In genomic region chr4:130109666-130110065, GRCm38 (mm10) we compare ENCODE assay signal across 23 mouse cellular contexts. TPM values are rescaled to one million over a fixed set of nuclear protein-coding genes. Genes with fewer than 3 reads are reported as not detected.
DNase-seq lines count a peak whose midpoint lies in the region; ATAC-seq lines count a peak whose summit lies in the region.
"Had no signal": no experiment of that assay in that cellular context is flagged by ENCODE, and none has a peak within 500 bp of the region (broad histone marks: within the 10 kb centered on the region; RNA-seq: fewer than 3 reads in every experiment).

No protein-coding gene starts in this region.

- no peak overlapping the region for H3K27ac ChIP-seq in intestine, embryonic 16.5 days (ENCODE audit: low read length)
- H3K27ac ChIP-seq in intestine, embryonic 15.5 days, result no peak overlapping the region
- H3K27ac ChIP-seq: stomach, embryonic 15.5 days had no signal

- peak; percentile 54 for DNase-seq in lung, postnatal 14 days
- no peak for DNase-seq in adrenal gland, postnatal 14 days
- DNase-seq in cerebellum, postnatal 4 days (ENCODE audit: low spot score in 2 of 2), result no peak
- DNase-seq: cerebellum, adult 9-10 months; embryo, embryonic 11 days; forebrain, postnatal 0 days; gastrocnemius, postnatal 10 days; kidney, postnatal 10 days; left cerebral cortex, postnatal 4 days; midbrain, embryonic 14.5 days; right cerebral cortex, postnatal 14 days had no signal

- ATAC-seq in intestine, embryonic 16.5 days, result no peak
- no peak for ATAC-seq in intestine, embryonic 15.5 days
- no peak for ATAC-seq in megakaryocyte, adult 5-6 weeks (ENCODE audit: poor library complexity, severe bottlenecking)
- no peak for ATAC-seq in megakaryocyte-erythroid progenitor cell, adult 5-6 weeks (replicated peaks; ENCODE audit: low FRiP score, low TSS enrichment, poor library complexity, severe bottlenecking)
- ATAC-seq: forebrain, postnatal 0 days; hindbrain, embryonic 16.5 days had no signal

- peak overlapping the region; percentile 35; the same call in 1 of the 2 replicates for H3K9ac ChIP-seq in intestine, embryonic 16.5 days (ENCODE audit: low read depth, low read length)
- no peak overlapping the region for H3K9ac ChIP-seq in intestine, embryonic 15.5 days
- H3K9ac ChIP-seq: forebrain, postnatal 0 days; stomach, embryonic 15.5 days had no signal

- H3K4me3 ChIP-seq in intestine, embryonic 16.5 days (ENCODE audit: low read length), result no peak overlapping the region
- no peak overlapping the region for H3K4me3 ChIP-seq in intestine, embryonic 15.5 days (replicated peaks)
- H3K4me3 ChIP-seq in megakaryocyte, embryonic 14.5 days (replicated peaks), result peak overlapping the region; percentile 97
- H3K4me3 ChIP-seq: stomach, embryonic 15.5 days had no signal

- no peak overlapping the region for H3K4me2 ChIP-seq in intestine, embryonic 16.5 days (ENCODE audit: low read depth, low read length)
- H3K4me2 ChIP-seq in intestine, embryonic 15.5 days (replicated peaks), result no peak overlapping the region
- H3K4me2 ChIP-seq: stomach, embryonic 15.5 days had no signal

- no peaks in the 10 kb centered on the region for H3K27me3 ChIP-seq in intestine, embryonic 16.5 days (replicated peaks; ENCODE audit: control insufficient read depth, insufficient read depth, low read length)
- no peaks in the 10 kb centered on the region for H3K27me3 ChIP-seq in intestine, embryonic 15.5 days (replicated peaks)
- H3K27me3 ChIP-seq in megakaryocyte, embryonic 14.5 days (replicated peaks), result no peaks in the 10 kb centered on the region
- H3K27me3 ChIP-seq: stomach, embryonic 15.5 days had no signal

- H3K4me1 ChIP-seq in intestine, embryonic 16.5 days (ENCODE audit: control insufficient read depth, insufficient read depth, low read length), result peaks cover 39% of the 10 kb centered on the region
- peaks cover 22% of the 10 kb centered on the region for H3K4me1 ChIP-seq in intestine, embryonic 15.5 days (replicated peaks)
- peaks cover 80% of the 10 kb centered on the region for H3K4me1 ChIP-seq in megakaryocyte, embryonic 14.5 days

- 81% methylated on average over 9 of the region's 9 CpGs for WGBS in intestine, embryonic 16.5 days
- WGBS in intestine, embryonic 15.5 days, result 80% methylated on average over 9 of the region's 9 CpGs

- no peaks in the 10 kb centered on the region for H3K9me3 ChIP-seq in intestine, embryonic 16.5 days (ENCODE audit: control insufficient read depth, low read length)
- H3K9me3 ChIP-seq in intestine, embryonic 15.5 days, result no peaks in the 10 kb centered on the region
- H3K9me3 ChIP-seq in megakaryocyte, embryonic 14.5 days, result no peaks in the 10 kb centered on the region
- H3K9me3 ChIP-seq: stomach, embryonic 15.5 days had no signal

- no peaks in the 10 kb centered on the region for H3K36me3 ChIP-seq in intestine, embryonic 16.5 days (ENCODE audit: control insufficient read depth, insufficient read depth, low read length)
- H3K36me3 ChIP-seq in intestine, embryonic 15.5 days, result no peaks in the 10 kb centered on the region
- peaks cover 35% of the 10 kb centered on the region for H3K36me3 ChIP-seq in megakaryocyte, embryonic 14.5 days (replicated peaks; ENCODE audit: low read length)
- H3K36me3 ChIP-seq: stomach, embryonic 15.5 days had no signal

RNA-seq across cellular contexts. Expression of gene Pef1, which starts 7.3 kb away (rescaled TPM):
- 81.6 and 81.7 TPM in 2 replicates for polyA plus RNA-seq in intestine, embryonic 16.5 days (2015; fragmentation: Nextera tagmentation; extraction: Ambion mirVana)
- polyA plus RNA-seq in intestine, embryonic 15.5 days (2015; fragmentation: Nextera tagmentation; extraction: Ambion mirVana), result 67.0 and 76.6 TPM in 2 replicates
- polyA plus RNA-seq in megakaryocyte, embryonic 14.5 days (2012; ENCODE audit: insufficient read depth, low replicate concordance), result 27.1 and 33.9 TPM in 2 replicates
- total RNA-seq in megakaryocyte, adult 5-6 weeks (2015), result 53.1 TPM in 2 replicates
- 12.3 and 18.0 TPM in 2 replicates for total RNA-seq in megakaryocyte, adult 5-6 weeks (2017)
- 27.0 and 57.4 TPM in 2 replicates for total RNA-seq in megakaryocyte-erythroid progenitor cell, adult 5-6 weeks (2014; fragmentation: Nextera tagmentation)
- total RNA-seq in megakaryocyte-erythroid progenitor cell, adult 5-6 weeks (2017), result 8.8 and 15.2 TPM in 2 replicates
- 55.1 and 56.9 TPM in 2 replicates for total RNA-seq in adrenal gland, postnatal 14 days (2021)

RNA-seq across cellular contexts. Expression of gene Hcrtr1, which starts 29.5 kb away (rescaled TPM):
- 0.22 and 0.34 TPM in 2 replicates for polyA plus RNA-seq in intestine, embryonic 16.5 days (2015; fragmentation: Nextera tagmentation; extraction: Ambion mirVana)
- 0.24 and 0.37 TPM in 2 replicates for polyA plus RNA-seq in intestine, embryonic 15.5 days (2015; fragmentation: Nextera tagmentation; extraction: Ambion mirVana)
- polyA plus RNA-seq in megakaryocyte, embryonic 14.5 days (2012; ENCODE audit: insufficient read depth, low replicate concordance), result not detected in 2 replicates
- total RNA-seq in megakaryocyte, adult 5-6 weeks (2015), result not detected in 2 replicates
- not detected in 2 replicates for total RNA-seq in megakaryocyte, adult 5-6 weeks (2017)
- not detected in 2 replicates for total RNA-seq in megakaryocyte-erythroid progenitor cell, adult 5-6 weeks (2014; fragmentation: Nextera tagmentation)
- not detected in 2 replicates for total RNA-seq in megakaryocyte-erythroid progenitor cell, adult 5-6 weeks (2017)
- 0.48 and 0.90 TPM in 2 replicates for total RNA-seq in adrenal gland, postnatal 14 days (2021)
- total RNA-seq: CH12.LX; gastrocnemius, postnatal 10 days; hematopoietic stem cell, adult 5-6 weeks; liver, adult 2 months; MEL had no signal
- polyA plus RNA-seq: heart, embryonic 16.5 days had no signal
